Mouse (Mus musculus) liver, embryonic 13.5 days (tissue): Measurements from ENCODE around the gene Acvrl1. TPM values are rescaled to one million over a fixed set of nuclear protein-coding genes. Genes with fewer than 3 reads are reported as not detected.
"Not testable (repeated sequence)": the region's sequence is repeated elsewhere in the genome, so short reads cannot be mapped to it uniquely, and the experiment has no call there.

Experiments
- ATAC-seq: fragments of 200-750 bp; cut with Nextera tagmentation; 2 replicates; pipeline ENCODE4 v1.8.0; 2017; ENCODE audit warnings: low read depth, mild to moderate bottlenecking, moderate number of reproducible peaks, moderate library complexity
- DNase-seq: peaks from one replicate; pipeline ENCODE4 v3.0.0; 2022
- H3K27ac ChIP-seq: fragments of 300-500 bp; sonication (generic); 2 replicates; pipeline ENCODE4 v1.5.1; 2015; ENCODE audit warnings: moderate library complexity, mild to moderate bottlenecking, inconsistent platforms
- H3K27me3 ChIP-seq: fragments of 300-500 bp; sonication (generic); 2 replicates; pipeline ENCODE4 v1.6.1; 2015; ENCODE audit warnings: mild to moderate bottlenecking, inconsistent platforms
- H3K36me3 ChIP-seq: fragments of 300-500 bp; sonication (generic); 2 replicates; pipeline ENCODE4 v1.6.1; 2015; ENCODE audit warnings: mild to moderate bottlenecking, inconsistent platforms
- H3K4me1 ChIP-seq: fragments of 300-500 bp; sonication (generic); replicated peaks from 2 replicates; pipeline ENCODE4 v1.6.1; 2015; ENCODE audit warnings: inconsistent platforms
- H3K4me2 ChIP-seq: fragments of 300-500 bp; sonication (generic); 2 replicates; pipeline ENCODE4 v1.6.1; 2015; ENCODE audit warnings: inconsistent platforms, mild to moderate bottlenecking, moderate library complexity
- H3K4me3 ChIP-seq: fragments of 300-500 bp; sonication (generic); replicated peaks from 2 replicates; pipeline ENCODE4 v1.5.1; 2015; ENCODE audit warnings: mild to moderate bottlenecking, inconsistent platforms
- H3K9ac ChIP-seq: fragments of 300-500 bp; sonication (generic); 2 replicates; pipeline ENCODE4 v1.6.1; 2015; ENCODE audit warnings: mild to moderate bottlenecking, inconsistent platforms
- H3K9me3 ChIP-seq: fragments of 300-500 bp; sonication (generic); replicated peaks from 2 replicates; pipeline ENCODE4 v1.6.1; 2016; ENCODE audit warnings: inconsistent platforms
- WGBS: fragments of 180-500 bp; shearing (Covaris S2); methylation state at CpG from one replicate; pipeline ENCODE4 v1.1.7; 2015; ENCODE audit not compliant: insufficient replicate concordance; 5-methylcytosine and 5-hydroxymethylcytosine counted together
- polyA plus RNA-seq: library from polyadenylated mRNA; unstranded; fragments of >200 nt; fragmentation: Nextera tagmentation; extraction: Ambion mirVana; gene quantifications from 2 replicates; pipeline ENCODE4 v1.2.1, GENCODE M21; 2015

Gene Acvrl1
- polyA plus RNA-seq, 1 experiment from 2014 or later: 1.3 TPM

DNA sequence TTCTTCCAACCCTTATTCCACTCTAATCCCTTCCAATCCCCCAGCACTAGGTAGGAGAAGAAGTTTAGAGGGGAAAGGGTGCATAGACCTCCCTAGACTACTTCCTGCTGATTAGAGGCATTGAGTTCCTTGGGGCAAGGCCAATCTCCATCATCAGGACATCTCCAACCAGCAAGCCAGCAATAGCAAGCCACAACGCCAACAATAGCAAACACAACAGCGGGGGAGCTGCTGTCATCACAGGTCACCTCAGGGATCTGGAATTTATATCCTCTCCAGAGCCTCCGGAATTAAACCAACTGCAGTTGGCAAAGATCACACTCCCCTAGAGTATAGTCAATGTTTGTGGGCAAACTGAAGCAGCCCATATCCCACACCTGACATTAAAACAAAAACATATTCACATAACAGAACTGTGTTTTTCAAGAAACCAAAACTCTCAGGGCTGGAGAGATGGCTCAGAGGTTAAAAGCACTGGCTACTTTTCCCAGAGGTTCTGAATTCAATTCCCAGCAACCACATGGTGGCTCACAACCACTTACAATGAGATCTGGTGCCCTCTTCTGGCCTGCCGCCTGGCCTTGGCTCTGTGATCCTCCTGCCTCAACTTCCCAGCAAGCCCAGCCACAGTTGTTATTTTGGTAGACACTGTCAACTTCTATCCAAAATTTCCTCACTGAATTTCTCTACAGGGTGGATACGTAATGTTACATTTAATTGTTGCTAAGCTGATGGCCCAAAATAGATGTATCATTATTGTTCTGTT is 20.2 kb upstream of the Acvrl1 start:
- Histone ChIP-seq H3K4me3 (no peak overlapping the region), H3K4me2 (no peak overlapping the region), H3K27ac (no peak overlapping the region), H3K9ac (no peak overlapping the region), H3K9me3 (no peaks in the 10 kb centered on the region), H3K4me1 (0 out of 2 replicates have a peak, but pooled peaks cover 6% of the 10 kb centered on the region), H3K27me3 (peaks cover 3% of the 10 kb centered on the region; the same call in 1 of the 2 replicates), H3K36me3 (no peaks in the 10 kb centered on the region)
- DNase-seq: no peak
- WGBS: 70% methylated on average over 5 of the region's 5 CpGs
- no peak for ATAC-seq

- no peak overlapping the region for H3K4me2 ChIP-seq
- WGBS: 19% methylated on average over 8 of the region's 8 CpGs
- no peaks in the 10 kb centered on the region for H3K9me3 ChIP-seq
- no peak overlapping the region for H3K27ac ChIP-seq
- no peak overlapping the region for H3K4me3 ChIP-seq
- no peak for DNase-seq
- no peaks in the 10 kb centered on the region for H3K4me1 ChIP-seq
- ATAC-seq: no peak
- H3K9ac ChIP-seq: no peak overlapping the region
- H3K36me3 ChIP-seq: no peaks in the 10 kb centered on the region
- peaks cover 3% of the 10 kb centered on the region; the same call in 1 of the 2 replicates for H3K27me3 ChIP-seq
Observed at GRCm38 (mm10) chr15:101113176-101113575, 15.1 kb upstream of the Acvrl1 start.

GRCm38 (mm10) chr15:101113778-101114177 is 14.5 kb upstream of the Acvrl1 start:
- WGBS: 58% methylated on average over 2 of the region's 2 CpGs
- H3K4me2 ChIP-seq, H3K9me3 ChIP-seq, H3K4me1 ChIP-seq, H3K36me3 ChIP-seq, ATAC-seq, H3K4me3 ChIP-seq, DNase-seq, H3K9ac ChIP-seq, H3K27ac ChIP-seq, H3K27me3 ChIP-seq: not testable (repeated sequence)

DNA sequence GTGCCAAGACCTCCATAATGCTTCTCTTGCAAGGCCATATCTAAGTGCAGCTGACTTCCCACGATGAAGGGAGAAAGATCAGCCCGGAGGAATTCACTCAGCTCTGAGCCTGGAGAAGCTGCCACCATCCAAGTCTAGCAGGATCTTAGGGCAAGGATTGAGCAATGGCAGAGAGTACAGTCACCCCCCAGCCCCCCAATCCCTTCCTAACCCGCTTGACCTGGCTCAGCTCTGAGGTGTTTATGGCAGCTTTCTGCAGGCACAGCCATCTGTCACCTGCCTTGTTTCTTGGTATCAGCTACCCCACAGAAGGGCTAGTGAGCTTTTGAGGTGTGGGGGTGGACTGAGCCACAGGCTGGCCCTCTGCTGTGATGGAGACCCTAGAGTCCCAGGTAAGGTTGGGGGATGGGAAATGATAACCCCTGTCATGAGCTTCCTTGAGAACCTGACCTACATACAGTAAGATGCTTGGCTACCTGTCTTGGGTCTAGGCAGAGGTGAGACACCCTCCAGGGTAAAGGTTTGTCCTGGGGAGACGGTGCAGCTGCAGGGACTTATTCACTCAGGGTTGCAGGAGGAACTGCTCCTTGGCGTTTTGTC is 12.7 kb upstream of the Acvrl1 start, which contains the start of gene Ankrd33:
Gene Ankrd33 (plus strand): TSS at position 245 of the 600 bp plus-strand sequence.
- H3K4me3 ChIP-seq: no peak within 1 kb of the TSS
- H3K4me1 ChIP-seq: no peaks in the 10 kb centered on the region; the same call in 1 of the 2 replicates
- ATAC-seq: no peak
- no peaks in the 10 kb centered on the region for H3K36me3 ChIP-seq
- no peak within 1 kb of the TSS for H3K9ac ChIP-seq
- no peaks in the 10 kb centered on the region for H3K9me3 ChIP-seq
- WGBS: 59% methylated on average over 5 of the region's 5 CpGs
- no peak within 1 kb of the TSS for H3K4me2 ChIP-seq
- no peak for DNase-seq
- no peak within 1 kb of the TSS for H3K27ac ChIP-seq
- H3K27me3 ChIP-seq: peaks cover 6% of the 10 kb centered on the region; the same call in 1 of the 2 replicates

- Histone ChIP-seq H3K36me3 (no peaks in the 10 kb centered on the region), H3K4me2 (no peak overlapping the region), H3K9ac (no peak overlapping the region), H3K27ac (no peak overlapping the region), H3K9me3 (no peaks in the 10 kb centered on the region), H3K4me1 (no peaks in the 10 kb centered on the region; the same call in 1 of the 2 replicates), H3K4me3 (no peak overlapping the region), H3K27me3 (0 out of 2 replicates have a peak, but pooled peaks cover 2% of the 10 kb centered on the region)
- ATAC-seq (no peak), DNase-seq (no peak)
- WGBS: 49% methylated on average over 14 of the region's 14 CpGs
Observed at GRCm38 (mm10) chr15:101118399-101119125, 9.8 kb upstream of the Acvrl1 start.

GRCm38 (mm10) chr15:101121411-101122289 is 6.7 kb upstream of the Acvrl1 start:
- WGBS: 51% methylated on average over 9 of the region's 9 CpGs
- Histone ChIP-seq H3K9ac (no peak overlapping the region), H3K4me1 (no peaks in the 10 kb centered on the region; the same call in 1 of the 2 replicates), H3K36me3 (no peaks in the 10 kb centered on the region), H3K4me3 (no peak overlapping the region), H3K9me3 (no peaks in the 10 kb centered on the region), H3K27ac (no peak overlapping the region), H3K27me3 (peaks cover 16% of the 10 kb centered on the region; the same call in 1 of the 2 replicates), H3K4me2 (no peak overlapping the region)
- no peak for ATAC-seq
- DNase-seq: no peak

DNA sequence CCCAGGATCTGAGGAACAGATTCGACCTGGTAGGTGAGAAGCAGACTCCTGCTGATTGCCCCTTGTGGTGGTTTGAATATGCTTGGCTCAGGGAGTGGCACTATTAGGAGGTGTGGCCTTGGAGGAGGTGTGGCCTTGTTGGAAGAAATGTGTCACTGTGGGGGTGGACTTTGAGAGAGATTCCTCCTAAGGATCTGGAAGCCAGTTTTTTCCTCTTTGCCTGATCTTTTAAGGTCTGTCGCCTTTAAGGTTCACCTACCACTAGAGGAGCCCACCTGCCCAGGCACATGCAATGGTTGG is 6.1 kb upstream of the Acvrl1 start:
- Histone ChIP-seq H3K9me3 (no peaks in the 10 kb centered on the region), H3K4me1 (no peaks in the 10 kb centered on the region; the same call in 1 of the 2 replicates), H3K36me3 (no peaks in the 10 kb centered on the region), H3K4me3 (no peak overlapping the region), H3K4me2 (no peak overlapping the region), H3K27ac (no peak overlapping the region), H3K9ac (no peak overlapping the region), H3K27me3 (peaks cover 22% of the 10 kb centered on the region)
- DNase-seq (no peak), ATAC-seq (no peak)
- 25% methylated on average over 2 of the region's 2 CpGs for WGBS

- DNase-seq: no peak
- Histone ChIP-seq H3K36me3 (no peaks in the 10 kb centered on the region), H3K9ac (no peak overlapping the region), H3K27ac (no peak overlapping the region), H3K4me2 (no peak overlapping the region), H3K4me3 (no peak overlapping the region), H3K27me3 (peaks cover 32% of the 10 kb centered on the region), H3K9me3 (no peaks in the 10 kb centered on the region), H3K4me1 (no peaks in the 10 kb centered on the region; the same call in 1 of the 2 replicates)
- 41% methylated on average over 4 of the region's 4 CpGs for WGBS
- no peak for ATAC-seq
Observed at GRCm38 (mm10) chr15:101123202-101123601, 5.1 kb upstream of the Acvrl1 start.

DNA sequence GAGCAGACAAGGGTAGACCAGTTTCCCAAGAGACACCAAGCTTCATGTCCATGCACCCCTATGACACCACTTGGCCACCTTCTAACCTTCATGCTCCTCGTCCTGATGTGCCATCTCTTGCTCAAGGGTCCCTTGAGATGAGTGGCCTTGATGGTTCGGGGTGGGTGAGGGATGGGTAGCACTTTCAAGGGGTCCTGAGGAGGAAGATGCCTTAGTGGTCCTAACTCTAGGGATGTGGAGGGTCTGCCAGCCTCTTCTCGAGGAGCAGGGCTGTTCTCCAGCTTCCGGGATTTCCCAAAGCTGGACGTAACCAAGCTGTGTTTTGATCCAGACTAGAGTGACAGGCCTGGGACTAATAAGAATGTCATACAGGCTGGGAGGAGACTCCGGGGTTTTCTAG is 2.8 kb upstream of the Acvrl1 start:
- ATAC-seq: no peak
- H3K4me1 ChIP-seq: 0 out of 2 replicates have a peak, but pooled peaks cover 4% of the 10 kb centered on the region
- no peak for DNase-seq
- H3K9me3 ChIP-seq: no peaks in the 10 kb centered on the region
- peaks cover 52% of the 10 kb centered on the region for H3K27me3 ChIP-seq
- no peak overlapping the region for H3K4me3 ChIP-seq
- H3K4me2 ChIP-seq: no peak overlapping the region
- no peak overlapping the region for H3K27ac ChIP-seq
- H3K36me3 ChIP-seq: no peaks in the 10 kb centered on the region
- 64% methylated on average over 6 of the region's 6 CpGs for WGBS
- H3K9ac ChIP-seq: no peak overlapping the region

DNA sequence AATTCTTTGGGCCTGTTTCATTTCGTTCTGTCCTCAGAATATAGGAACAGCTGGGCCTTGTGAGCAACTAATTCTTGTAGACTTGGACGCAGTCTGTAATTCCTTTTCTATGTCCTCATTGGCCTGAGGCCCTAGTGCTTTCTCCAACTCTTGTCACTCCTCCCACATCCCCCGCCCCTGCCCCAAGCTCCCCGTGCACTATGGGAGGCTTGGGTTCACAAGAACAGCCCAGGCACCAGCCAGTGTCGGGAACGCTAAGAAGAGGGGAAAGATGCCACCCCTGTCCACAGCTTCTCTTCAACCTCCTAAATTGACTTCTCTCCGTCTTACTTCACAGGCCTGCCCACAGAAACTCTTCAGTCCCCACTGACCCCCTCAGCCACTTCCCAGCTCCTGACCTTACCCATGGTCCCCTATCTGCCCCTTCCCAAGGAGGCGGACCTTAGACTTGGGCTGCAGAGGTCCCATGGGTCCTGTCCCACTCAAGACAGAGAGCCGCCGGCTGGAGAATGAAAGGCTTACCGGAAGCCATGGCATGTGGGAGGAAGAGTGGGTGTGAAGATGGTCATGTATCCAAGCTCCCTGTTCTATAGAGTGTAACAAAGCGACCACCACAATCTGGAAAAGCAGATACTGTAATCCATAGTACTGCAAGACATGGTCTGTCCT is 1.3 kb upstream of the Acvrl1 start:
- Histone ChIP-seq H3K36me3 (no peaks in the 10 kb centered on the region), H3K4me2 (no peak overlapping the region), H3K4me1 (peaks cover 4% of the 10 kb centered on the region; the same call in 1 of the 2 replicates), H3K9me3 (no peaks in the 10 kb centered on the region), H3K9ac (no peak overlapping the region), H3K4me3 (no peak overlapping the region), H3K27me3 (peaks cover 66% of the 10 kb centered on the region), H3K27ac (no peak overlapping the region)
- ATAC-seq: no peak
- WGBS: 73% methylated on average over 12 of the region's 12 CpGs
- no peak for DNase-seq
